23 mouse cellular contexts compared by ENCODE assay signal in genomic region chr2:170708901-170709300, GRCm38 (mm10). TPM values are rescaled to one million over a fixed set of nuclear protein-coding genes. Genes with fewer than 3 reads are reported as not detected.
DNase-seq lines count a peak whose midpoint lies in the region; ATAC-seq lines count a peak whose summit lies in the region.
"Had no signal": no experiment of that assay in that cellular context is flagged by ENCODE, and none has a peak within 500 bp of the region (broad histone marks: within the 10 kb centered on the region; RNA-seq: fewer than 3 reads in every experiment).

No protein-coding gene starts in this region.

- no peak overlapping the region for H3K4me3 ChIP-seq in lung, embryonic 15.5 days
- no peak overlapping the region for H3K4me3 ChIP-seq in embryonic facial prominence, embryonic 15.5 days (replicated peaks)
- H3K4me3 ChIP-seq: erythroblast, embryonic 14.5 days; forebrain, embryonic 10.5 days; forebrain, embryonic 12.5 days had no signal

- 74% methylated on average over 9 of the region's 9 CpGs for WGBS in lung, embryonic 15.5 days
- WGBS in embryonic facial prominence, embryonic 15.5 days, result 64% methylated on average over 9 of the region's 9 CpGs

- no peak overlapping the region for H3K4me2 ChIP-seq in lung, embryonic 15.5 days
- no peak overlapping the region for H3K4me2 ChIP-seq in embryonic facial prominence, embryonic 15.5 days (replicated peaks)
- H3K4me2 ChIP-seq: forebrain, embryonic 12.5 days had no signal

- H3K9ac ChIP-seq in lung, embryonic 15.5 days, result no peak overlapping the region
- no peak overlapping the region for H3K9ac ChIP-seq in embryonic facial prominence, embryonic 15.5 days
- H3K9ac ChIP-seq: forebrain, embryonic 12.5 days had no signal

- 0 out of 2 replicates have a peak, but pooled peaks have one; percentile 46 for ATAC-seq in lung, embryonic 15.5 days (ENCODE audit: borderline replicate concordance, extremely low read depth, low FRiP score, low TSS enrichment)
- ATAC-seq in embryonic facial prominence, embryonic 15.5 days (ENCODE audit: insufficient number of reproducible peaks, low FRiP score, low TSS enrichment, low read depth), result peak; percentile 19; the same call in 1 of the 2 replicates
- ATAC-seq: activated CD4-positive, CD25-positive, alpha-beta regulatory T cell, adult 4 months; forebrain, embryonic 14.5 days; forebrain, embryonic 16.5 days; Patski had no signal

- DNase-seq in lung, adult 18-20 months, result no peak
- peak; percentile 72 for DNase-seq in R1 (ENCODE audit: low read depth, low spot score)
- no peak for DNase-seq in frontal cortex, postnatal 10 days (ENCODE audit: low spot score in 2 of 2)
- DNase-seq in liver, result no peak
- DNase-seq: adrenal gland, adult 8-10 months; adrenal gland, postnatal 14 days; adrenal gland, postnatal 36 days; cerebellum, adult 11-12 months; cerebellum, adult 2 months; cerebellum, adult 9-10 months; cerebellum, postnatal 10 days; cerebellum, postnatal 25 days had no signal

- no peak overlapping the region for H3K27ac ChIP-seq in lung, embryonic 15.5 days
- H3K27ac ChIP-seq in embryonic facial prominence, embryonic 15.5 days (replicated peaks), result no peak overlapping the region
- H3K27ac ChIP-seq: forebrain, embryonic 10.5 days; forebrain, embryonic 12.5 days had no signal

- no peaks in the 10 kb centered on the region for H3K27me3 ChIP-seq in lung, embryonic 15.5 days
- no peaks in the 10 kb centered on the region for H3K27me3 ChIP-seq in embryonic facial prominence, embryonic 15.5 days
- H3K27me3 ChIP-seq: forebrain, embryonic 12.5 days; Patski had no signal

- H3K36me3 ChIP-seq in lung, embryonic 15.5 days, result no peaks in the 10 kb centered on the region
- H3K36me3 ChIP-seq in embryonic facial prominence, embryonic 15.5 days, result no peaks in the 10 kb centered on the region
- H3K36me3 ChIP-seq: forebrain, embryonic 10.5 days; forebrain, embryonic 12.5 days; G1E had no signal

- no peaks in the 10 kb centered on the region for H3K4me1 ChIP-seq in lung, embryonic 15.5 days
- H3K4me1 ChIP-seq in embryonic facial prominence, embryonic 15.5 days, result no peaks in the 10 kb centered on the region
- H3K4me1 ChIP-seq: forebrain, embryonic 12.5 days had no signal

- no peaks in the 10 kb centered on the region for H3K9me3 ChIP-seq in lung, embryonic 15.5 days
- H3K9me3 ChIP-seq in embryonic facial prominence, embryonic 15.5 days (replicated peaks), result no peaks in the 10 kb centered on the region
- H3K9me3 ChIP-seq: forebrain, embryonic 10.5 days; forebrain, embryonic 12.5 days had no signal

RNA-seq across cellular contexts. Expression of gene Dok5, which starts 22.7 kb away (rescaled TPM):
- polyA plus RNA-seq in lung, embryonic 15.5 days (2015; fragmentation: Nextera tagmentation; extraction: Ambion mirVana), result 1.4 and 2.0 TPM in 2 replicates
- polyA plus RNA-seq in embryonic facial prominence, embryonic 15.5 days (2015; fragmentation: Nextera tagmentation; extraction: Ambion mirVana), result 12.3 and 14.0 TPM in 2 replicates
- polyA plus RNA-seq: activated CD4-positive, CD25-positive, alpha-beta regulatory T cell, adult 4 months; C2C12; erythroblast, embryonic 14.5 days; G1E; Patski had no signal
